Mouse (Mus musculus) ES-Bruce4 (cell line): ENCODE measurements around the gene Thap4.
A peak's percentile ranks its signal among the peaks of the same experiment; 100 is the strongest.

Experiments used
- CTCF ChIP-seq: IDR thresholded peaks from one replicate; pipeline ENCODE4 v1.8.1; 2011; ENCODE audit warnings: low read depth, low read length
- EP300 ChIP-seq: IDR thresholded peaks from 2 replicates; pipeline ENCODE4 v1.6.1; 2011; ENCODE audit warnings: low read depth, low read length; ENCODE audit not compliant: insufficient read depth
- POLR2A ChIP-seq: IDR thresholded peaks from one replicate; pipeline ENCODE4 v1.8.1; 2011; ENCODE audit warnings: low read length; ENCODE audit not compliant: insufficient read depth

GRCm38 (mm10) chr1:93754573-93755290 is at the start of gene Thap4:
- no peak for TF ChIP-seq CTCF
- TF ChIP-seq EP300 = 0 out of 2 replicates have a peak, but pooled peaks have one; percentile 36
- TF ChIP-seq POLR2A = peak; percentile 10
